Mouse (Mus musculus) telencephalon, adult 2 months (tissue): ENCODE results near the gene Sec14l4.
"Not testable (repeated sequence)": the region's sequence is repeated elsewhere in the genome, so short reads cannot be mapped to it uniquely, and the experiment has no call there.

Source experiments
- DNase-seq: peaks from one replicate; pipeline ENCODE4 v3.0.0-alpha.2; 2011; ENCODE audit warnings: low read depth, low spot score

Gene Sec14l4

DNA sequence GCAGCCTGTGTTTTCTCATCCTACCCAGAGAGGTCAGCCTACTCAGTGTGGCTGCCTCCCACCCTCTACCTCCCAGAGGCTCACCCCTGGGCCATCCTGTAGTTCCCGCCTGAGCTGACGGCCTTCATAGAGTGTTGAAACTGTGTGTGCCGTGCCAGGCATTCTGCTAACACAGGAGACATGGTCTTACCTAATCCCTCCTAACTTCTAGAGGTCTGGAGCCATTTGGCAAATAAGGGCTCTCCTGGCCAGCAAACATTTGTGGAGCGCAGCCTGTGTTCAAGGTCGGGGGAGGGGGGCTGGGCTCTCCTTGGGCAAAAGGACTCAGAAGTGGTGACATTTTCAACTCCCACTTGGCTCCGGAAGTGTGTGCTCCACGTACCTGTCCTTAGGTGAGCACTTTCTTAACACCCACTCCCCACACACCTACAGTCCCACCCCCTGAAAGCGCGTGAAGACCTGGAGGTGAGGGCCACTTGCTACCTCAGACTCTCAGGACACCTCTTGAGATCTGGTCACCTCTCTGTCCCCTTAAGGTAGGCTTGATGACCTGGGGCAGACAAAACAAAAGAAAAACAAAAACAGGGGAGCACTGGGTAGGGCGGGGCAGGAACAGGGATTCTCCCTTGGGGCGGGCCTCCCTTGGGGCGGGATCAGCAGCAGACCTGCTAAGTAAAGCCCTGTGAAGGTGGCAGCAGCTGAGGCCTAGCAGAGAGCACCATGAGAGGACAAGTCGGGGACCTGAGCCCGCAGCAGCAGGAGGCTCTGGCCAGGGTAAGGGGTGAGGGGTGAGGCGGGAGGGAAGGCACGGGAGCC is at the start of gene Sec14l4:
TSS of gene Sec14l4 (plus strand) at position 337 of the 816 bp plus-strand sequence.
- no peak for DNase-seq

- DNase-seq: no peak
These were observed 49.7 kb upstream of the Sec14l4 start for GRCm38 (mm10) chr11:3981536-3981935.

- no peak for DNase-seq
These were observed 48.7 kb upstream of the Sec14l4 start for GRCm38 (mm10) chr11:3982275-3983209.

GRCm38 (mm10) chr11:3983291-3983862 is 47.9 kb upstream of the Sec14l4 start, which contains the start of gene Gal3st1:
Gene Gal3st1 (plus strand): TSS chr11:3983636.
- DNase-seq: peak; percentile 76

- DNase-seq: no peak
These were observed 47.2 kb upstream of the Sec14l4 start for GRCm38 (mm10) chr11:3983863-3984745.

DNA sequence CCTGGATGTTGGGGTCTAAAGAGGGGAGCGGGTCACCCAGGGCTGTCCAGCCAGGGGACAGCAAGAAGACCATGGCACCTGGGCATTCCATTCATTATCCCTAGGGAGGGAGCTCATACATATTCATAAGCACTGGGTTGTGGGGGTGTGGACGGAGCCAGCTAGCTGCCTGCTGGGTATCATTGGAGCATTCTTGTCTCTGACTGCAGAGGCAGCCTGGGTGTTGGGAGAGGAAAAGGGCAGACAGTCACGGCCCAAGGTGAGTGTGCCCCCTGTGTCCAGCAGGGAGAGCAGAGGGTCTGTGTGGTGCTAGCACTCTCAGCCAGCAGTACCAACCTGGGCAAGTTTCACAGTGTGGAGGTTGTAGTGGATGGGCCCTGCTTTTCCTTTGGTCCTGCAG is 41.5 kb upstream of the Sec14l4 start:
- no peak for DNase-seq

- DNase-seq: no peak
These were observed 38.1 kb upstream of the Sec14l4 start for GRCm38 (mm10) chr11:3993132-3993531.

GRCm38 (mm10) chr11:3993914-3994313 is 37.3 kb upstream of the Sec14l4 start:
- DNase-seq: no peak

- DNase-seq: no peak
These were observed 35.8 kb upstream of the Sec14l4 start for GRCm38 (mm10) chr11:3995511-3995910.

GRCm38 (mm10) chr11:3996840-3997239 is 34.4 kb upstream of the Sec14l4 start:
- DNase-seq: no peak

- DNase-seq: no peak
These were observed 33.1 kb upstream of the Sec14l4 start for GRCm38 (mm10) chr11:3997978-3998720.

- no peak for DNase-seq
These were observed 31.7 kb upstream of the Sec14l4 start for GRCm38 (mm10) chr11:3999547-3999946.

- DNase-seq: no peak
These were observed 29.7 kb upstream of the Sec14l4 start for GRCm38 (mm10) chr11:4001603-4002002.

DNA sequence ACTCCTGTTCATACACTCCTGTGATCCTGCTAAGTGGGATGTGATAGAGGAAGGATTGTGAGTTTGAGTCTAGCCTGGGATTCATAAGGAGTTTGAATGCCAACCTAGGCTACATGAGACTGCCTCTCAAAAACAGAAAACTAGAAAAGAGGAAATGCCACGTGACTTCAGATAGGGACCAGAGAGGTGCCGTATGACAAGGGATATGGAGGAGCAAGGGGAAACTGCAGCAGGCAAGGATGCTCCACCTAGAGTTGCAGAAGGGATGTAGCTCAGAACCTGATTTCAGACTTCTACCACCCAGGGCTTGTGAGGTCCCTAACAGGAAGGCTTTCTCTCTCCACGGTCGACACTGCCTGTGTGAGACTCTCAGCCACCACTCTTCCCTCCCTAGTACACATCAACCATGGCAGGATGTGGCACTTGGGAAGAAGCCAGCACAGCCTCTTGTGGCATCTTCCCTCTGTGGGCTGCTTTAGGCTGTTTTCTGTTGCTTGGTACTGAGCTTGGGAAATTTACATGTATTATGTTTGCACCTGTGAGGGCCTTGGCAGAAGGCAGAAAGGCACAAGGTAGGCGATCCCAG is 25.9 kb upstream of the Sec14l4 start:
- peak; percentile 29 for DNase-seq

DNA sequence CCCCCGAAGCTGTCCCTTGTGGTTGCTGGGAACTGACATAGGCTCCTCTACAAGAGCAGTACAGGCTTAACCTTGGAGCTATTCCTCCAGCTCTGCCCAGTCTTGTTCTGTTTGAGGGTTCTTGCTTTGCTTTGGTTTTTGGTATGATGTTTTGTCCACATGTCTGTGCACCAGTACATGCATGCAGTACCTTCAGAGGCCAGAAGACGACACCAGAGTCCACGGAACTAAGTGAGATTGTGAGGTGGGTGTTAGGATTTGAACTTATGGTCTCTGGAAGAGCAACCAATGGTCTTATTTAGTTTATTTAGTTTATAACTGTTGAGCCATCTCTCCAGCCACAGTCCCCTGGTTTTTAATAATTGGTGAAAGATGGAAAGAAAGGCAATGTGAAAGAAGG is 24.8 kb upstream of the Sec14l4 start:
- no peak for DNase-seq

DNA sequence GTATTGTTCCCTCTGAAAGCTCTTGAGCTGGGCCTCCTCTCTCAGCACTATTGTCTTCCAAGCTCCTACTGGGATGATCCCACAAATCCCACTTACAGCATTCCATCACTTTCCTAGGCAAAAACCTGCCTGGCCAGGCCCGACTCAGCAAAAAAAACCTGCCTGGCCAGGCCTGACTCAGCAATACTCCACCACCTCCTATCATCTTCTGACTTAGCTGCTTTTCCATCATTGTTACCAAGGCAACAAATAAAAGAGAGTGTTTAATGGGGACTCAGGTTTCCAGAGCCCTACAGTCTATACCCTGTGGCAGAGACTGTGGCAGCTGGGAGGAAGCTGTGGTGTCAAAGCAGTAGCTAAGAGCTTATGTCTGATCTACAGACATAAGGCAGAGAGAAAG is 18.6 kb upstream of the Sec14l4 start:
- no peak for DNase-seq

DNA sequence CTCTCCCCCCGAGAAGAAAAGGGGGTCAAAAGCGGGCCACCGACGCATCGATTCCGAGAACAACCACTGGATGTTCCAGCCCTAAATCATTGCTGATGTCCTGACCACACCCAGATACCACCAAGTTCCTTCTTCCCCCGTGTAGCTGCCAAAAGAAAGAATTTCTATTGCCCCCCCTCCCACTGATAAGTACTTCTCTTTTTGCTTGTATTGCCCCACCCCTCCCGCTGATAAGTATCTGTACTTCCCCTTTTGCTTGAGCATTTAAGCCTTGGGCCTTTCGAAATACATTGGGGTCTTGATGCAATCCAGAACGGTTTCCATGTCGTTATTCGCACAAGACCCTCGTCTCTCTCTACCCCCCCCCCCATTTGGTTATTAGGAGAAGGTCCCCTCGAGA is 15.5 kb upstream of the Sec14l4 start:
- DNase-seq: not testable (repeated sequence)

GRCm38 (mm10) chr11:4022111-4022510 is 9.2 kb upstream of the Sec14l4 start:
- not testable (repeated sequence) for DNase-seq

DNA sequence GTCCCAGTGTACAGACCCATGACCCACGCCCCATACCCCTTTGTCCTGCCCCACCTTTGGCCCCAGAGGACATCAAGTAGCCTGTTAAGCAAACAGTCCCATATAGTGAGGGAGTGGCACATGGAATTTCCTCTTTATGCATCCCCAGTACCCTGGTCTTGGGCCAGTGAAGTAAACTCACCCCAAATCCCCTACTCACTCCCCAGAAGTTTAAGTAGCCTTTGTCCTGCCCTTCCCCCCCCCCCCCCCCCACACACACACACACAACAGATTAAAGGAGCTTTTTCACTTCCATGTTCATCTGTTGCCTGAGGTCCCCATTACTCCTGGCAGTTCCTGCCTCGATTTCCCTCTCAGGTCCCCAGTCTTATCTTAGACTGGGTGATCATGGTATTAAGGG is 7.9 kb upstream of the Sec14l4 start:
- DNase-seq: no peak

GRCm38 (mm10) chr11:4027066-4027465 is 4.2 kb upstream of the Sec14l4 start:
- no peak for DNase-seq
